Mouse (Mus musculus): ENCODE results near the gene Kirrel. TPM values are rescaled to one million over a fixed set of nuclear protein-coding genes. Genes with fewer than 3 reads are reported as not detected.

Kirrel gene
- total and polyA plus RNA-seq, 3 experiments, result not detected

DNA sequence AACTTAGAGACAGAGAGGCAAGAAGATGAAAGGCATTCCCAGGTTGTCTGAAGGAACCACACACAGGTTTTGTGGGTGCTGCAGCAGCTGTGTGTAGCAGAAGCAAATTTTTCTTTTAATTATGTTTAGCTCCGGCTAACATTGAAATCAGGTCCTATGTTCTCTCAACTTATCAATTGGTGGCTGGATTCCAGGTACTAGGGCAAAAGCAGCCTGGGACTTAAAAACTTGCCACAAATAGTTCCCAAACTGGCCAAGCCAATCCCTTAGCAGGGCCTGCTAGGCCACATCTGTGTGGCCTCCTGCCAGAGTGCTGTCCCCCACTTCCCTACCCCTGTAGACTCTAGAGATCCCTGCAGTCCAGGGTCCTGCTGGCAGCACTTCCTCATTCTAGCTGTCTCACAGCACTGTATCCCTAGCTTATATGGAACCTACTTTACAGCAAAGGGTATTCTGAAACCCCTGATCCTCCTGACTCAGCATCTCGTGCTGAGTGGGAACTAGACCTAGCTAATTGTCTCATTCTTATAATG, 23.2 kb downstream of the Kirrel start:
- in situ Hi-C loops (cut with MboI; ENCODE audit: low pct_ligation_motif_present, low pct_unique_long_range_greater_than_20kb, low sequenced_read_pairs) (no loop called here), dilution Hi-C loops (cut with MboI; ENCODE audit: extremely low pct_ligation_motif_present, extremely low pct_unique_long_range_greater_than_20kb, low sequenced_read_pairs) (no loop called here)

DNA sequence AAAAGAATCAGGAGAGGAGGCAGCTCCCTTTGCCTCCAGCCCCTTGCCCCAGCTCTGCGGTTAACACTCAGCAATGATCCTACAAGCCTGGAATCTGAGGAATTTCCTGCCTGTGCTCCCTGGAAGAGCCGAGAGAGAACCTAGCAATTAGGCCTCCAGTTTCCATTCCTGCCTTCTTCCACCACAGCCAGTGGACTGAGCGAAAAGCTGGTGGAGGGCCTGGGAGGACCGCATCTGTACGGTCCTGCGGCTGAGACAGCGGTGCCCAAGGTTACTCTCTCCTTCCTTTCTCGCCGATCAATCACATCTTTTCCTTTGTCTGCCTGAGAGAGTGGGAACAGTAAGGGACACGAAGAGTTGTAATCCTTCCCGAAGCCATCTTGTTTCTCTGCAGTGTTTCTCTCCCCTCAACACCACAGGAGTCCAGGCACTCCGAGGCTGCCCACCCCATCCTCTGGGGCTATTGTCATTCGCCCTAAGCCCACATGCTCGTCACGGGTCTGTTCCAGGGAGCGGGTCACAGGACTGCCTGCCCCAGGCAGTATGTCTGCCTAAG, 23.8 kb downstream of the Kirrel start:
- in situ Hi-C loops (cut with MboI; ENCODE audit: low pct_ligation_motif_present, low pct_unique_long_range_greater_than_20kb, low sequenced_read_pairs), result no loop called here
- Histone ChIP-seq H3K36me3 (replicated peaks in 1 of 2; ENCODE audit: control insufficient read depth in 1 of 2, insufficient read depth in 1 of 2, low read length in 1 of 2) (no peaks in the 10 kb centered on the region), H3K27ac (ENCODE audit: insufficient read depth, low read depth) (no peak overlapping the region), H3K9me3 (replicated peaks; ENCODE audit: low read length) (peaks cover 2% of the 10 kb centered on the region), H3K4me2 (ENCODE audit: insufficient read depth, low read depth, poor library complexity, severe bottlenecking) (no peak overlapping the region), H3K9ac (ENCODE audit: insufficient read depth, low read depth) (no peak overlapping the region), H3K79me2 (replicated peaks; ENCODE audit: control insufficient read depth, extremely low read depth, insufficient read depth, poor library complexity, severe bottlenecking) (no peaks in the 10 kb centered on the region), H3K27me3 (replicated peaks) (peaks cover 42% of the 10 kb centered on the region), H3K4me1 (ENCODE audit: control insufficient read depth in 1 of 2, insufficient read depth in 2 of 2) (no peaks in the 10 kb centered on the region), H3K4me3 (replicated peaks in 1 of 3; ENCODE audit: low read depth in 2 of 3, low read length in 2 of 3, poor library complexity in 1 of 3) (no peak overlapping the region)
- no peak for TF ChIP-seq CTCF (conservative IDR thresholded peaks at IDR 0.05 in 1 of 2, IDR thresholded peaks at IDR 0.05 in 1 of 2; ENCODE audit: low read depth in 2 of 2, low read length in 2 of 2)
- TF ChIP-seq CHD2 (IDR thresholded peaks at IDR 0.05; ENCODE audit: low read length), result no peak
- no peak for TF ChIP-seq JUN (IDR thresholded peaks at IDR 0.05; ENCODE audit: insufficient read depth, low read depth, low read length)
- no peak for TF ChIP-seq E2F4 (IDR thresholded peaks at IDR 0.05; ENCODE audit: insufficient replicate concordance, low read depth, low read length)
- no peak for TF ChIP-seq USF2 (conservative IDR thresholded peaks at IDR 0.05; ENCODE audit: low read depth, low read length)
- TF ChIP-seq ZKSCAN1 (IDR thresholded peaks at IDR 0.05; ENCODE audit: borderline replicate concordance, low read depth, low read length), result no peak
- TF ChIP-seq MAFK (IDR thresholded peaks at IDR 0.05; ENCODE audit: insufficient replicate concordance, low read length), result no peak
- no peak for TF ChIP-seq GABPA (IDR thresholded peaks at IDR 0.05; ENCODE audit: insufficient replicate concordance, low read depth, low read length)
- no peak for TF ChIP-seq MAZ (IDR thresholded peaks at IDR 0.05; ENCODE audit: low read depth, low read length)
- no peak for TF ChIP-seq RCOR1 (conservative IDR thresholded peaks at IDR 0.05; ENCODE audit: low read depth, low read length)
- TF ChIP-seq RAD21 (IDR thresholded peaks at IDR 0.05; ENCODE audit: low read depth, low read length), result no peak
- no peak for TF ChIP-seq HCFC1 (IDR thresholded peaks at IDR 0.05; ENCODE audit: low read depth, low read length)
- dilution Hi-C loops (cut with MboI; ENCODE audit: extremely low pct_ligation_motif_present, extremely low pct_unique_long_range_greater_than_20kb, low sequenced_read_pairs), result no loop called here
- DNase-seq (ENCODE audit: extremely low read depth), result no peak

More for the DNA sequence above, 23.2 kb downstream of the Kirrel start:
- Histone ChIP-seq H3K27me3 (replicated peaks) (peaks cover 42% of the 10 kb centered on the region), H3K4me2 (ENCODE audit: insufficient read depth, low read depth, poor library complexity, severe bottlenecking) (no peak overlapping the region), H3K27ac (ENCODE audit: insufficient read depth, low read depth) (no peak overlapping the region), H3K4me1 (ENCODE audit: control insufficient read depth in 1 of 2, insufficient read depth in 2 of 2) (no peaks in the 10 kb centered on the region), H3K9me3 (replicated peaks; ENCODE audit: low read length) (no peaks in the 10 kb centered on the region), H3K9ac (ENCODE audit: insufficient read depth, low read depth) (no peak overlapping the region), H3K4me3 (replicated peaks in 1 of 3; ENCODE audit: low read depth in 2 of 3, low read length in 2 of 3, poor library complexity in 1 of 3) (no peak overlapping the region), H3K79me2 (replicated peaks; ENCODE audit: control insufficient read depth, extremely low read depth, insufficient read depth, poor library complexity, severe bottlenecking) (no peaks in the 10 kb centered on the region), H3K36me3 (replicated peaks in 1 of 2; ENCODE audit: control insufficient read depth in 1 of 2, insufficient read depth in 1 of 2, low read length in 1 of 2) (no peaks in the 10 kb centered on the region)
- DNase-seq (ENCODE audit: extremely low read depth), result no peak
- TF ChIP-seq MAX (IDR thresholded peaks at IDR 0.05; ENCODE audit: low read length) (no peak), ELF1 (IDR thresholded peaks at IDR 0.05; ENCODE audit: low read depth, low read length) (no peak), CHD1 (IDR thresholded peaks at IDR 0.05; ENCODE audit: low read depth, low read length) (no peak), MAZ (IDR thresholded peaks at IDR 0.05; ENCODE audit: low read depth, low read length) (no peak), KAT2A (IDR thresholded peaks at IDR 0.05; ENCODE audit: insufficient replicate concordance, low read length) (no peak), ZC3H11A (IDR thresholded peaks at IDR 0.05; ENCODE audit: low read depth, low read length) (no peak), RCOR1 (conservative IDR thresholded peaks at IDR 0.05; ENCODE audit: low read depth, low read length) (no peak), SMC3 (IDR thresholded peaks at IDR 0.05; ENCODE audit: low read depth, low read length) (no peak), E2F4 (IDR thresholded peaks at IDR 0.05; ENCODE audit: insufficient replicate concordance, low read depth, low read length) (no peak), NRF1 (IDR thresholded peaks at IDR 0.05; ENCODE audit: low read depth, low read length) (no peak), ETS1 (conservative IDR thresholded peaks at IDR 0.05; ENCODE audit: low read depth, low read length) (no peak), BHLHE40 (IDR thresholded peaks at IDR 0.05; ENCODE audit: low read depth, low read length) (no peak), ZNF384 (IDR thresholded peaks at IDR 0.05; ENCODE audit: low read depth, low read length) (no peak), EP300 (IDR thresholded peaks at IDR 0.05; ENCODE audit: low read length) (no peak), MXI1 (IDR thresholded peaks at IDR 0.05; ENCODE audit: low read depth, low read length) (no peak), TCF12 (IDR thresholded peaks at IDR 0.05; ENCODE audit: low read depth, low read length) (no peak), GABPA (IDR thresholded peaks at IDR 0.05; ENCODE audit: insufficient replicate concordance, low read depth, low read length) (no peak), ZMIZ1 (IDR thresholded peaks at IDR 0.05; ENCODE audit: low read depth, low read length) (no peak)
